Comparison of ENCODE assay signal across 17 mouse cellular contexts in genomic region chr10:40885432-40885831, GRCm38 (mm10). TPM values are rescaled to one million over a fixed set of nuclear protein-coding genes. Genes with fewer than 3 reads are reported as not detected.
DNase-seq lines count a peak whose midpoint lies in the region; ATAC-seq and TF ChIP-seq lines count a peak whose summit lies in the region.
"Had no signal": no experiment of that assay in that cellular context is flagged by ENCODE, and none has a peak within 500 bp of the region (broad histone marks: within the 10 kb centered on the region; RNA-seq: fewer than 3 reads in every experiment).

No protein-coding gene starts in this region.

- DNase-seq in brain, embryonic 14.5 days (ENCODE audit: low read depth), result peak; percentile 33
- DNase-seq in embryonic facial prominence, embryonic 14.5 days (ENCODE audit: low spot score), result no peak
- no peak for DNase-seq in midbrain, embryonic 14.5 days
- DNase-seq in adrenal gland, adult 2 months, result no peak
- DNase-seq in B cell, adult 2 months, result no peak
- no peak for DNase-seq in urinary bladder, adult 2 months (ENCODE audit: low spot score)
- DNase-seq in liver, result no peak
- DNase-seq: adrenal gland, postnatal 14 days; cerebellum, adult 11-12 months; kidney, postnatal 25 days; lung, embryonic 14.5 days had no signal

- H3K27ac ChIP-seq in embryonic facial prominence, embryonic 14.5 days (replicated peaks; ENCODE audit: low read depth, low read length), result no peak overlapping the region
- no peak overlapping the region for H3K27ac ChIP-seq in hindbrain, embryonic 12.5 days
- no peak overlapping the region for H3K27ac ChIP-seq in midbrain, embryonic 14.5 days (replicated peaks; ENCODE audit: low read depth, low read length)
- H3K27ac ChIP-seq: heart, embryonic 15.5 days; intestine, embryonic 15.5 days; stomach, postnatal 0 days had no signal

- H3K4me2 ChIP-seq in embryonic facial prominence, embryonic 14.5 days (ENCODE audit: low read depth, low read length), result peak overlapping the region; percentile 32
- H3K4me2 ChIP-seq in hindbrain, embryonic 12.5 days (replicated peaks), result peak overlapping the region; percentile 43
- peak overlapping the region; percentile 68 for H3K4me2 ChIP-seq in midbrain, embryonic 14.5 days (ENCODE audit: low read length)

- H3K27me3 ChIP-seq in embryonic facial prominence, embryonic 14.5 days (replicated peaks; ENCODE audit: control insufficient read depth, insufficient read depth, low read length), result no peaks in the 10 kb centered on the region
- no peaks in the 10 kb centered on the region for H3K27me3 ChIP-seq in hindbrain, embryonic 12.5 days
- H3K27me3 ChIP-seq in midbrain, embryonic 14.5 days (ENCODE audit: control insufficient read depth, insufficient read depth, low read length), result no peaks in the 10 kb centered on the region
- H3K27me3 ChIP-seq: heart, embryonic 15.5 days; intestine, embryonic 15.5 days had no signal

- no peaks in the 10 kb centered on the region for H3K36me3 ChIP-seq in embryonic facial prominence, embryonic 14.5 days (ENCODE audit: control insufficient read depth, insufficient read depth, low read length)
- H3K36me3 ChIP-seq in hindbrain, embryonic 12.5 days, result no peaks in the 10 kb centered on the region
- H3K36me3 ChIP-seq in midbrain, embryonic 14.5 days (ENCODE audit: control insufficient read depth, insufficient read depth, low read length), result no peaks in the 10 kb centered on the region
- H3K36me3 ChIP-seq: heart, embryonic 15.5 days; intestine, embryonic 15.5 days had no signal

- no peak for TF ChIP-seq POLR2A in brain, embryonic 14.5 days (IDR thresholded peaks at IDR 0.05; ENCODE audit: borderline replicate concordance, extremely low read depth, insufficient read depth, insufficient read length, poor library complexity, severe bottlenecking)

- no peak for ATAC-seq in embryonic facial prominence, embryonic 14.5 days (ENCODE audit: low read depth)
- ATAC-seq in hindbrain, embryonic 12.5 days (ENCODE audit: low FRiP score), result no peak
- no peak for ATAC-seq in midbrain, embryonic 14.5 days (ENCODE audit: low FRiP score, low TSS enrichment)
- ATAC-seq: intestine, embryonic 15.5 days had no signal

- H3K4me1 ChIP-seq in embryonic facial prominence, embryonic 14.5 days (ENCODE audit: control insufficient read depth, insufficient read depth, low read length), result peaks cover 12% of the 10 kb centered on the region
- H3K4me1 ChIP-seq in hindbrain, embryonic 12.5 days, result peaks cover 12% of the 10 kb centered on the region
- H3K4me1 ChIP-seq in midbrain, embryonic 14.5 days (ENCODE audit: control insufficient read depth, insufficient read depth, low read length), result peaks cover 10% of the 10 kb centered on the region; the same call in 1 of the 2 replicates

- H3K9me3 ChIP-seq in embryonic facial prominence, embryonic 14.5 days (ENCODE audit: control insufficient read depth, low read length), result no peaks in the 10 kb centered on the region
- H3K9me3 ChIP-seq in hindbrain, embryonic 12.5 days (replicated peaks), result no peaks in the 10 kb centered on the region
- H3K9me3 ChIP-seq in midbrain, embryonic 14.5 days (ENCODE audit: control insufficient read depth, low read length), result no peaks in the 10 kb centered on the region
- H3K9me3 ChIP-seq: heart, embryonic 15.5 days; intestine, embryonic 15.5 days had no signal

- H3K9ac ChIP-seq in embryonic facial prominence, embryonic 14.5 days (ENCODE audit: low read depth, low read length), result no peak overlapping the region
- H3K9ac ChIP-seq in hindbrain, embryonic 12.5 days, result no peak overlapping the region
- no peak overlapping the region for H3K9ac ChIP-seq in midbrain, embryonic 14.5 days (replicated peaks; ENCODE audit: low read length)
- H3K9ac ChIP-seq: heart, embryonic 15.5 days; intestine, embryonic 15.5 days had no signal

- WGBS in embryonic facial prominence, embryonic 14.5 days, result 67% methylated on average over 7 of the region's 7 CpGs
- WGBS in hindbrain, embryonic 12.5 days, result 60% methylated on average over 7 of the region's 7 CpGs
- 25% methylated on average over 7 of the region's 7 CpGs for WGBS in midbrain, embryonic 14.5 days

- TF ChIP-seq CTCF in brain, embryonic 14.5 days (IDR thresholded peaks at IDR 0.05; ENCODE audit: borderline replicate concordance, extremely low read depth, insufficient read depth, insufficient read length), result no peak

- no peak overlapping the region for H3K4me3 ChIP-seq in embryonic facial prominence, embryonic 14.5 days (ENCODE audit: low read depth, low read length)
- peak overlapping the region; percentile 14; the same call in 1 of the 2 replicates for H3K4me3 ChIP-seq in hindbrain, embryonic 12.5 days
- H3K4me3 ChIP-seq in midbrain, embryonic 14.5 days (replicated peaks; ENCODE audit: low read depth, low read length), result peak overlapping the region; percentile 35

RNA-seq across cellular contexts. Expression of gene Wasf1, which starts 2.2 kb away (rescaled TPM):
- 63.5 and 90.5 TPM in 2 replicates for polyA plus RNA-seq in brain, embryonic 14.5 days (2012; rRNA removed)
- polyA plus RNA-seq in embryonic facial prominence, embryonic 14.5 days (2014; fragmentation: Nextera tagmentation; extraction: Ambion mirVana), result 13.9 and 17.4 TPM in 2 replicates
- 70.5 and 77.3 TPM in 2 replicates for polyA plus RNA-seq in hindbrain, embryonic 12.5 days (2016; fragmentation: Nextera tagmentation; extraction: Ambion mirVana)
- polyA plus RNA-seq in midbrain, embryonic 14.5 days (2014; fragmentation: Nextera tagmentation; extraction: Ambion mirVana), result 95.5 and 116 TPM in 2 replicates
- total RNA-seq in adrenal gland, adult 2 months (2021), result 1 to 10 TPM; 4.6 to 5.8 TPM
- polyA plus RNA-seq in adrenal gland, adult 2 months (2012; rRNA removed), result 2.7 and 3.4 TPM in 2 replicates
- polyA plus RNA-seq in urinary bladder, adult 2 months (2012; rRNA removed), result 1.1 and 1.2 TPM in 2 replicates
- total RNA-seq: CH12.LX; megakaryocyte-erythroid progenitor cell, adult 5-6 weeks had no signal

RNA-seq across cellular contexts. Expression of gene Cdc40, which starts 2.3 kb away (rescaled TPM):
- polyA plus RNA-seq in brain, embryonic 14.5 days (2012; rRNA removed), result 21.5 and 24.4 TPM in 2 replicates
- polyA plus RNA-seq in embryonic facial prominence, embryonic 14.5 days (2014; fragmentation: Nextera tagmentation; extraction: Ambion mirVana), result 27.1 and 27.6 TPM in 2 replicates
- 32.1 and 32.4 TPM in 2 replicates for polyA plus RNA-seq in hindbrain, embryonic 12.5 days (2016; fragmentation: Nextera tagmentation; extraction: Ambion mirVana)
- polyA plus RNA-seq in midbrain, embryonic 14.5 days (2014; fragmentation: Nextera tagmentation; extraction: Ambion mirVana), result 22.4 and 26.8 TPM in 2 replicates
- total RNA-seq in adrenal gland, adult 2 months (2021), result 10 to 100 TPM; 21.8 to 24.9 TPM
- 13.4 and 17.5 TPM in 2 replicates for polyA plus RNA-seq in adrenal gland, adult 2 months (2012; rRNA removed)
- polyA plus RNA-seq in urinary bladder, adult 2 months (2012; rRNA removed), result 15.3 and 15.6 TPM in 2 replicates
